Mouse (Mus musculus): ENCODE results near the gene Sltm. TPM values are rescaled to one million over a fixed set of nuclear protein-coding genes. Genes with fewer than 3 reads are reported as not detected.

Gene Sltm
- total RNA-seq (2023): 42.8 and 62.6 TPM in 2 replicates

GRCm38 (mm10) chr9:70542305-70543041 is at the start of gene Sltm:
Sltm (plus strand) TSS chr9:70542754.

GRCm38 (mm10) chr9:70503626-70504041 is 38.9 kb upstream of the Sltm start, which contains the start of gene Rnf111:
Rnf111 (minus strand) TSS chr9:70503725.

Other genes with a start within 250 kb of the Sltm start
- 48.3 and 60.1 TPM in 2 replicates for gene Ccnb2, start 121.2 kb upstream of the Sltm start, total RNA-seq (2023)
- 66.9 and 80.9 TPM in 2 replicates for gene Rnf111, start 39.0 kb upstream of the Sltm start, total RNA-seq (2023)
- 4.6 and 5.9 TPM in 2 replicates for gene Gm10642, start 113.5 kb downstream of the Sltm start, total RNA-seq (2023)
- gene Mindy2, start 114.4 kb downstream of the Sltm start, total RNA-seq (2023): 33.2 and 47.7 TPM in 2 replicates
- gene Adam10, start 136.2 kb downstream of the Sltm start, total RNA-seq (2023): 60.8 and 66.6 TPM in 2 replicates

Measured in neutrophil, adult 65 days (primary cell).